Mouse (Mus musculus) lung, embryonic 14.5 days (tissue): ENCODE results near the gene Nepro. TPM values are rescaled to one million over a fixed set of nuclear protein-coding genes. Genes with fewer than 3 reads are reported as not detected.

Source experiments
- ATAC-seq: fragments of 200-750 bp; cut with Nextera tagmentation; 2 replicates; pipeline ENCODE4 v1.8.0; 2017; ENCODE audit warnings: mild to moderate bottlenecking, moderate TSS enrichment, moderate library complexity; ENCODE audit not compliant: insufficient read depth
- DNase-seq: peaks from one replicate; pipeline ENCODE4 v3.0.0-alpha.2; 2015
- H3K27ac ChIP-seq: fragments of 300-500 bp; sonication (generic); 2 replicates; pipeline ENCODE4 v1.5.1; 2014; ENCODE audit warnings: low read depth, mild to moderate bottlenecking, moderate library complexity
- H3K27me3 ChIP-seq: fragments of 300-500 bp; sonication (generic); 2 replicates; pipeline ENCODE4 v1.6.1; 2014; ENCODE audit warnings: low read length, control low read depth; ENCODE audit not compliant: insufficient read depth
- H3K36me3 ChIP-seq: fragments of 300-500 bp; sonication (generic); 2 replicates; pipeline ENCODE4 v1.6.1; 2014; ENCODE audit warnings: control low read depth; ENCODE audit not compliant: insufficient read depth
- H3K4me1 ChIP-seq: fragments of 300-500 bp; sonication (generic); 2 replicates; pipeline ENCODE4 v1.6.1; 2014; ENCODE audit warnings: antibody characterized with exemption, control low read depth; ENCODE audit not compliant: insufficient read depth
- H3K4me2 ChIP-seq: fragments of 300-500 bp; sonication (generic); 2 replicates; pipeline ENCODE4 v1.6.1; 2014; ENCODE audit warnings: mild to moderate bottlenecking
- H3K4me3 ChIP-seq: fragments of 300-500 bp; sonication (generic); 2 replicates; pipeline ENCODE4 v1.5.1; 2014; ENCODE audit warnings: low read depth, low read length
- H3K9ac ChIP-seq: fragments of 300-500 bp; sonication (generic); 2 replicates; pipeline ENCODE4 v1.6.1; 2014
- H3K9me3 ChIP-seq: fragments of 300-500 bp; sonication (generic); 2 replicates; pipeline ENCODE4 v1.6.1; 2016; ENCODE audit warnings: low read depth, low read length, control low read depth
- CTCF ChIP-seq: IDR thresholded peaks from 2 replicates; pipeline ENCODE4 v1.5.1; 2016; ENCODE audit warnings: antibody characterized with exemption, low read depth
- WGBS: fragments of 180-500 bp; shearing (Covaris S2); extraction: QIAGEN DNeasy Blood & Tissue Kit; methylation state at CpG from one replicate; pipeline ENCODE4 v1.1.7; 2014; 5-methylcytosine and 5-hydroxymethylcytosine counted together
- polyA plus RNA-seq: library from polyadenylated mRNA; unstranded; fragments of >200 nt; fragmentation: Nextera tagmentation; extraction: Ambion mirVana; gene quantifications from 2 replicates; pipeline ENCODE4 v1.2.1, GENCODE M21; 2014

The Nepro gene
- polyA plus RNA-seq, 1 experiment from 2014 or later, result 14.6 TPM

DNA sequence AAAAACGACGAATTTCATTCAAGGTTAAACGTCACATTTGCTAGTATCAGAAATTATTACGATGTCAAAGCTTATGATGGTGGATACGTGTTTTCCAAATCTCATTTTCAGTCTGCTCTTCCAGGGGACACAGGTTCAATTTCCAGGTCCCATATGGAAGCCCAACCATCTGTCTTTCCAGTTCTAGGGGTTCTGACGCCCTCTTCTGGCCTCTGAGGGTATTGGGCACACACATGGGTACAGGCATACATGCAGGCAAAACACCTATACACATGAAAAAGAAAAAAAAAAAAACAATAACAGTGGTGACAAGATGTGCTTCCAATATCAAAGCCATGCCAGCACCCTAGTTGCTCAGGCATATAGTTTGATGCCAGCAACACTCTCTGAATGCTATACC, 30.4 kb upstream of the Nepro start:
- DNase-seq (no peak), ATAC-seq (no peak)
- peak; percentile 28; the same call in 1 of the 2 replicates for TF ChIP-seq CTCF
- H3K36me3 ChIP-seq, result no peaks in the 10 kb centered on the region
- no peaks in the 10 kb centered on the region for H3K9me3 ChIP-seq
- H3K27ac ChIP-seq, result 0 out of 2 replicates have a peak overlapping the region, but pooled peaks have one; percentile 25
- H3K4me3 ChIP-seq, result no peak overlapping the region
- H3K4me1 ChIP-seq, result peaks cover 19% of the 10 kb centered on the region
- H3K4me2 ChIP-seq, result no peak overlapping the region
- no peaks in the 10 kb centered on the region for H3K27me3 ChIP-seq
- WGBS, result 65% methylated on average over 6 of the region's 6 CpGs
- H3K9ac ChIP-seq, result no peak overlapping the region

DNA sequence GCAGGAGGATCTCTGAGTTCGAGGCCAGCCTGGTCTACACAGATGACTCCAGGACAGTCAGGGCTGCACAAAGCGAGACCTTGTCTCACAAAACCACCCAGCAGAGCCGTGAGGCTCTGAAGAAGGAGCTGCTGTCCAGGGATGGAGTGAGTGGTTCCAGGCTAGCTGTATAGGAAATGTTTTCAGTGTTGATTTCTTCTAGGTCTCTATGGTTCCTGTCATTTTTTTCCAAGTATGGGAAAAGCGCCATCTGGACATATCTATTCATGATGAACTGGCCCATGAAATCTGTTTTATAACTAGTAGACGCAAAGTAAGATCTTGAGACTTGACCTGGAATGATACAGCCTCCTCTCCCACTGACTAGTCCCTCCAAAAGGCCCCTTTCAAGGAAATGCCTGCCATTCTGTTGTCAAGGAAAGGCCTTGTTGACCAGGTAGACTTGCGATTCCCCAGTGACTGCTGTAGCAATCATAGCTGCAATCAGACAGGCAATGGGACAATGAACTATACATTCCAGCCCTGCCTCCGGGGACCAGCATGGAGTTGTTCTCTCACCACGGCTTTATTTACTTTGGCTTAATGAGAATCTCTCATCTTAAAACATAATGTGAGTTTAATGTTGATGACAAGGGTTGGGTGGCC, 28.8 kb upstream of the Nepro start:
- no peaks in the 10 kb centered on the region for H3K27me3 ChIP-seq
- peak; percentile 48 for ATAC-seq
- H3K4me2 ChIP-seq, result no peak overlapping the region
- TF ChIP-seq CTCF, result no peak
- no peaks in the 10 kb centered on the region for H3K36me3 ChIP-seq
- peak; percentile 86 for DNase-seq
- H3K9me3 ChIP-seq, result no peaks in the 10 kb centered on the region
- H3K27ac ChIP-seq, result peak overlapping the region; percentile 91
- H3K4me3 ChIP-seq, result no peak overlapping the region
- H3K9ac ChIP-seq, result no peak overlapping the region
- peaks cover 19% of the 10 kb centered on the region for H3K4me1 ChIP-seq
- 42% methylated on average over 8 of the region's 8 CpGs for WGBS

DNA sequence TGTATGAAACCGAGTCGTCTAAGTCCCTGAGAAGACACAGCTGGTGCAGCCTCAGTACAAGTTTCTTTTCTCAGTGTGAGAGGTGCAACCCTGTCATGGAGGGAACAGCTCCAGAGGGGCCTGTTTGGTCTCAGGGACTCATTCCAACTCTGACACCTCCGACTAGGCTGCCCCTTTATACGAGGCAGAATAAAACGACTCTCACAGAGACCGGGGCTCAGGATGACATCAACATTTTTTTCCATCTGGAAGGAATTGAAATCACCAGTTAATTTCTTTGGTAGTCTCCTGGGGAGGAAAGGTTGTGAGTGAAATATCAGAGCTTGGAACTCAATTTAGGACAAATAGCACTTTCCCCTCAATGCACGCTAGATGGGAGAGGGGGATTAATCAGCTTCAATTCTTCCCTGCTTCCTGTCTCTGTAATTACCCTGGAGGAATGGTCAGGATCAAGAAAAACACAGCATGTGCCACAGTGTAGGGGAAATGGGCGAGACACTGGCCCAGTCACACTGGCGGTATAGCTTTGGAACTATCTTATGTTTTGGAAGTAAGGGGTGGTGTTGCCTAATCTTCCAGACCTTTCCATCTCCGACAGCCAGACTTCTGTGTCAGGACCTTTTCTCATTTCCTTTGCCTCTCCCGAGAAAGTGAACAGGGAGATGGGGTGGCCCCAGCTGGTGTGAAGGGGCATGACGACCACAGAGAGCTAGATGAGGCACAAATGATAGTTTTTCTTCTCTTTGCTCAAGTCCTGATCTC, 28.1 kb upstream of the Nepro start:
- TF ChIP-seq CTCF, result peak; percentile 32
- WGBS, result 20% methylated on average over 12 of the region's 12 CpGs
- no peak overlapping the region; the same call in 1 of the 2 replicates for H3K4me2 ChIP-seq

DNA sequence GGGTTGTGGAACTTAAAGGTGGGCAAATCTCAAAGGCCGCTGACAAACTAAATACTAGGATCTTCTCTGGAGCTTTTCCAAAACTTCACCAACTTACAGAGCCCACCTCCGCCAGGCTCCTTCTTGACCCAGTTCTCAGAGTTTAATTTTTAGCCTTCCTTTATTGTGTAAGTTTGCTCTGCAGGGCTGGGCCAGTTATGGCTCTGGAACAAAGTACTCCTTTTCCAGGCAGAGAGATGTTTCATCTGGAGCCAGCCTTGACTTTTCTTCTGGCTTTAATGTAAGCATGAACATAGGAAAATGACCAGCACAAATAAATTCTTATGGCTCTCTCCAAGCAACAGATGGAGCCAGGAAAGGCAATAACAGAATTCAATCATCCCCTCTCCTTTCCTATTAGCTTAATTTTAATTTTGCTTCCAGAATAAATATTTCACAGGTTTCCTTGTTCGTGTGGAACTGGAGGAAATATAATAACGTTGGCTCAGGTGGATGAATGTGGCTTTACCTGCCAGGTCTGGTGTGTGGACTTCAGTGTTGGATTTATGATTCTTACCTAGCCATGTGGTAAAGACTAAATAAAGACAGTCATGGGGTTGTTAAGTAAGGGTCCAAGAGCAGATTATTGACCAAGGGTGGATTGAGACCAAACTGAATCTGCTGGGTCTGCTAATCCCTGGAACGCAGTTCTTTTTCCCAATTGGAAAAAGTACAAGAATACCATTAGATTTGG, 26.5 kb upstream of the Nepro start:
- H3K9ac ChIP-seq, result no peak overlapping the region
- peak overlapping the region; percentile 91 for H3K27ac ChIP-seq
- peaks cover 11% of the 10 kb centered on the region; the same call in 1 of the 2 replicates for H3K4me1 ChIP-seq
- no peaks in the 10 kb centered on the region for H3K36me3 ChIP-seq
- H3K4me2 ChIP-seq, result no peak overlapping the region
- H3K4me3 ChIP-seq, result no peak overlapping the region
- no peaks in the 10 kb centered on the region for H3K9me3 ChIP-seq
- peak; percentile 57 for DNase-seq
- ATAC-seq, result no peak
- H3K27me3 ChIP-seq, result no peaks in the 10 kb centered on the region
- 71% methylated on average over 5 of the region's 5 CpGs for WGBS
- no peak for TF ChIP-seq CTCF

More for the DNA sequence above, 28.1 kb upstream of the Nepro start:
- H3K4me1 ChIP-seq, result peaks cover 19% of the 10 kb centered on the region
- no peaks in the 10 kb centered on the region for H3K27me3 ChIP-seq
- peak overlapping the region; percentile 91 for H3K27ac ChIP-seq
- ATAC-seq (peak; percentile 98), DNase-seq (peak; percentile 98)
- H3K9me3 ChIP-seq, result no peaks in the 10 kb centered on the region
- no peak overlapping the region for H3K4me3 ChIP-seq
- H3K9ac ChIP-seq, result no peak overlapping the region
- H3K36me3 ChIP-seq, result no peaks in the 10 kb centered on the region

DNA sequence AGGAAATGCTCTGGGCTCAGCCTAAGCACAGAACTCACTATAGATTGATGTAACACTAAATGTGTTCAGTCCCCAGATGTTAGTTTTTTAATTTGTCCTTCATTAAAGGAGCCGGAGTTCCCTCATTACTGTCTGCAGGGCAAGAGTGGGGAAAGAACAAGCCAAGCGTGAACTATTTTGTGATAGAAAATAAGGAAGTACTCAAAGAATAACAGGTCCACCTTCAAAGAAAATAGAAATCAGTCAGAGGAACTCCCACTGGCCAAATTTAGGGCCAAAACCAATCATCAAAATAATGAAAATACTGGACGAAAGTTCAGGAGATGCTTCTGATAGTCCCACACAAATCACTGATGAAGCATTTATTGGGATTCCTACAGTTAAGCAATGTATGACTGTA, 22.9 kb upstream of the Nepro start:
- Histone ChIP-seq H3K4me3 (no peak overlapping the region), H3K27ac (no peak overlapping the region), H3K4me1 (peaks cover 11% of the 10 kb centered on the region; the same call in 1 of the 2 replicates), H3K27me3 (no peaks in the 10 kb centered on the region), H3K9ac (no peak overlapping the region), H3K4me2 (no peak overlapping the region), H3K9me3 (no peaks in the 10 kb centered on the region), H3K36me3 (no peaks in the 10 kb centered on the region)
- DNase-seq (no peak), ATAC-seq (no peak)
- no peak for TF ChIP-seq CTCF
- 91% methylated on average over 3 of the region's 3 CpGs for WGBS

DNA sequence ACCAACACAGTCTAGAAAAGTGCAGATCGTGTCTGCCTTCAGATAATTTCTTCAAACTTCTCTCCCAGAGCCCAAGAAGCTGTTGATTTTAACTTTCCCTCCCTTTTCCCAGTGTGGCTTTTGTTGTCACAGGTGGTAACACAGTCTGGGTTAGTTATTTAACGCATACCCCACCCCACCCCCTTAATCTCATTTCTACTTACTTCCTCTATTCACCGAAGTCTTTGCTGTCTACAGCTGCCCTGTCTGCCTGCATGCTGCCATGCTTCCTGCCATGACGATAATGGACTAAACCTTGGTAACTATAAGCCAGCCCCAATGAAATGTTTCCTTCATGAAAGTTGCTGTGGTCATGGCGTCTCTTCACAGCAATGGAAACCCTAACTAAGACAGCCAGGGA, 21.8 kb upstream of the Nepro start:
- no peaks in the 10 kb centered on the region for H3K27me3 ChIP-seq
- no peak overlapping the region for H3K9ac ChIP-seq
- H3K36me3 ChIP-seq, result no peaks in the 10 kb centered on the region
- DNase-seq (no peak), ATAC-seq (no peak)
- WGBS, result 54% methylated on average over 5 of the region's 5 CpGs
- no peak overlapping the region for H3K27ac ChIP-seq
- H3K4me1 ChIP-seq, result peaks cover 5% of the 10 kb centered on the region; the same call in 1 of the 2 replicates
- no peak for TF ChIP-seq CTCF
- no peak overlapping the region for H3K4me3 ChIP-seq
- H3K4me2 ChIP-seq, result no peak overlapping the region
- no peaks in the 10 kb centered on the region for H3K9me3 ChIP-seq
